Mouse (Mus musculus): ENCODE measurements at regions not wholly inside any gene's neighbourhood (a gene's known extent, or its start where the extent isn't known, plus 50 kb on each side); places are given as distances from the start of the nearest gene placed in this dataset.

DNA sequence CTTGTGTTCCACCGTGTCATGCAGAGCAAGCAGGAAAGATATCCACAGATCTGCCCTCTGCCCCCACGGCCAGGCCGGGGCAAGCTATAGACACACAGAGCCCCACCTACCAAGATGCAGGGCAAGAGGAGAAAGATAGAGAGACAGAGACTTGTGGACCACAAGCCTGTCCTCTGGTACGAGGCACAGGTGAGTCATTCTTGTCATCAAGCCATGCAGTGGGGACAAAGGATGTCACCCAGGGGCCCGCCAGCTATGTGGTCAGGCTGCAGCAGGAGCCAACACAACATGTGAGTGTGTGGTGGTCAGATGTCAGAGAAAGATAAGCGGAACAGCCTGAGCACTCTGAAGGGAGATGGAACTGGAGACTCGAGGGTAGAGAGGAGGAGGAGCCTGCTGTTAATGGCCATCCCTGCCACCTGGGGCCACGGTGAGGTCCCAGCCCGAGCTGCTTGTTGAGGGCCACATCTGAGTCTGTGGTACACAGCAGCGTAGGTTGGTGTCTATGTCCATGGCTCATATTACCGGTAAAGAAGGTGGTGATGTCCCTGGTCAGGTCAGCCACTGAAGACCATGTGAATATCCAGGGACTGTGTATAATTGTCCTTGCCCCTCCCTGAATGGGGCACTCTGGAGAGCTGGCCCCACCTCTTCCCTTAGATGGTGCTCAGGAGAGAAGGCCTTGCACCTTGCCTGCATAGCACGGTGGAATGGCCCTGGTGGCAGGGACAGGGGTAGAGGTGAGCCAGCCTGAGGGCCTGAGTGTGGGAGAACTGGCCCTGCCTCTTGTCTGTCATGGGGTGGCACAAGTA is 226.2 kb upstream of the Krr1 start:
- DNase-seq: no peak

DNA sequence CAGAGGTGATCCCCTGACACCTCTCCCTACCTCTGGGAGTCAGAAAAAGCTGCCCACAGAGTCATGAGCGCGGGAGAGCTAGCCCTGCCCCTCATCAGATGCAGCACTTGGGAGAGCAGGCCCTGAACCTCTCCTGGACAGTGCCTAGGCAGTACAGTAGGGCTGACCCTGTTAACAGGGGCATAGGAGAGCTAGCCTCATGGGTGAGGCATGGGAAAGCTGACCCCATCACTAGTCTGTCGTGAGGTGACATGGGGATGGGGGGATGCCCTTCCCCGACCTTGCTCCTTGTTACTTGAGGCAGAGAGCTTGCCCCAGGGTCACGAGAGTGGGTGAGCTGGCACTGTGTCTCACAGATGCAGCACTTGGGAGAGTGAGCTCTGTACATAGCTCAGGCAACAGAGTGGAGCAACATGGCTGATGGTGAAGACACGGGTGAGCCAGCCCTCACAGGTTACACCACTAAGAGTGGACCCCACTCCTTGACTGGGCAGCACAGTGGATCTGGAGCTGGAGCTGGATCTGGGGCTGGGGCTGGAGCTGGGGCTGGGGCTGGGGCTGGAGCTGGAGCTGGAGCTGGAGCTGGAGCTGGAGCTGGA is 225.5 kb upstream of the Krr1 start:
- DNase-seq: no peak

DNA sequence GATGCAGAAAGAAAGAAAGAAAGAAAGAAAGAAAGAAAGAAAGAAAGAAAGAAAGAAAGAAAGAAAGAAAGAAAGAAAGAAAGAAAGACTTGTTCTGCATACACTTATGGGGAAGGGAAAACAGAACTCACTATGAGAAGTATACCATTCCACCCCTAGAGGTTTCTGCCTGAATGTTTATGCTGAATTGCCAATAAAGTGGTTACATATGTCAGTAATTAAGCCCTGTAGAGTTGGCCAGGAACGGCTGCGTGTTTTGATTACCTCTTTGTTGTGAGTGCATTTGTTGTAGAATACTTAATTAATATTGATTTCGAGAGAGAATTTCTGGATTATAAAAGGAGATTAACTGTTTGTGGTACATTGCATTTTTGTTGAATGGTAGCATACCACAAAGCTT is 224.0 kb upstream of the Krr1 start:
- DNase-seq: no peak

DNA sequence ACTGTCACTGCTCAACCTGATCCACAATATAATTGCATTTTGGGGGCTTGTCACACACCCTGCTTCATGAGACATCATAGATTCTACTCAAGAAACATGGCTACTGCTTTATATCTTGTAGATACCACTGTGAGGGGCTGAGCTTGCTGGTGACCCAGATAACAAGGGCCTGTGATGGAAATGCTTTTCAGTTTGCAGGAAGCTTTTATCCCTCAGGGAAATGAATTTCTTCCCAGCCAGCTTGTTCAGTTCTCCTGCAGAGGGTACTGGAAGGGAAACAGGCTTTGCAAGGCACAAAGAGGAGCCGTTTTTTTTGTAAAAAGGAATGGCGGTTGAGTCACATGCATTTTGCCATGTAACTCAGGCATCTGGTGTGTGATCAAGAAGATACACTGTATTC is 218.8 kb upstream of the Krr1 start:
- no peak for DNase-seq

DNA sequence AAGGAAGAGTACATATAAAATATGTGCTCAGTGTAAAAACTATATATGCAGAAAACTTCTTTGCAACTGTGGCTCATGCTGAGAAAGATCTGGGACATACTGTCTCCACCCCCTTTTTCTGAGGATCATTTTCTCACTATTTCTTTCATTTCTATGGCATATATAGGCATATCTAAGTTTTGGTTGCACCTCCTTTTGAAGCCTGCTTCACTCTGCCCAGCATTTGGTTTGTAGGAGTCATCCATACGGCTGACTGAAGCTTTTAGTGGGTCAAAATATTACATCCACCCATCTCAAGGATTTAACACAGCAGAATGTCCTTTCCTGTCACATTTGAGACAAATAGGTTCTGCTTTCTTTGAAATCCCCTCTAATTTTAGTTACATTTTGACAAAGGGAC is 216.5 kb upstream of the Krr1 start:
- DNase-seq: no peak

DNA sequence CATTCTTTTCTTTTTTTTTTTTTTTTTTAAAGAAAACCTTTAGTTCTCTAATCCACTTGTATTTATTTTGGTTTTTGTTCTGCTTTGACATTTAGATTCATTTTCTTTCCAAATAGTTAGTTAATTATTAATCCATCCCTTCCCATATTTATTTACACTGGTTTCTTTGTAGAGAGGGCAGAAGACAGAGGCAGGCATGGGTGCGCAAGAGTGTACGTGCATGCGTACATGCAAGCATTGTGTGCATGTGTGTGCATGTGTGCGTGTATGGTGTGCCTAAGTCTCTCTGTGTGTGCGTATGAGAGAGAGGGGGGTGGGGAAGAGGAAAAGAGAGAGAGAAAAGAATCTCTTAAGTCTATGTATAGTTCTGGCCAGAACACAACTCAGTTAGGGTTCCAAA is 215.9 kb upstream of the Krr1 start:
- no peak for DNase-seq

DNA sequence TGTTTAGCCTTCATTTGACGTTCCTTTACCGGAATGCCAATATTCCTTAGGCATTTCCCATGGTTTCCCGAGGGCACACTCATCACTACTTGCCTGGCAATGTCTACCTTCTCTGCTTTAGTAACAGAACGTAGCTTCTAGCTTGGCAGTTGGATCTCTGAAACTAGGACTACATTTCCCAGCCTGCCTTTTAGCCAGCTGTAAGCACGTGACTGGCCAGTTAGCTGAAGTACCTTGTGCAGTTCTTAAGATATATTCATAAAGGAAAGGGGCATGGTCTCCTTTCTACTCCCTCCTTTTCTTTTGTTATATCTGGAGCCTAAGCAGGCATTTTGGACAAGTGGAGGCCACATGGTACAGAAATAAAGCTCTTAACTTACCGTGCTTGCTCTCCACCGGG is 214.8 kb upstream of the Krr1 start:
- no peak for DNase-seq

DNA sequence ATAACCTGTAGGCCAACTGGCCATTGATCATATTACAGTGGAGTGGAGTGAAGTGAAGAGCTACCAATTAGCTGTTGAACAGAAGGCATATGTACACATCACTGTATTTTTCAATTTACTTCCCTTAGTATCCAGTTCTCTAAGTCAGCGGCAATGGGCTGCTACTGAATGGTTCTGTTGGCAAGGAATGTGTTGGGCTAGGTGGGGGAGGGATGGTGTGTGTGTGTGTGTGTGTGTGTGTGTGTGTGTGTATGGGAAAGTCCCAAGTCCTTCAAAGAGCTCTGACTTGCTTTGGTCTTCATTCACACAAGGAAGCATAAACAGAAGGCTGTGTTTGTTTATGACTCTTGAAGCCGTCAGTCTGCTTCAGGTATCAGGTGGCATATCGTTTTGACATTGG is 213.0 kb upstream of the Krr1 start:
- DNase-seq: no peak

DNA sequence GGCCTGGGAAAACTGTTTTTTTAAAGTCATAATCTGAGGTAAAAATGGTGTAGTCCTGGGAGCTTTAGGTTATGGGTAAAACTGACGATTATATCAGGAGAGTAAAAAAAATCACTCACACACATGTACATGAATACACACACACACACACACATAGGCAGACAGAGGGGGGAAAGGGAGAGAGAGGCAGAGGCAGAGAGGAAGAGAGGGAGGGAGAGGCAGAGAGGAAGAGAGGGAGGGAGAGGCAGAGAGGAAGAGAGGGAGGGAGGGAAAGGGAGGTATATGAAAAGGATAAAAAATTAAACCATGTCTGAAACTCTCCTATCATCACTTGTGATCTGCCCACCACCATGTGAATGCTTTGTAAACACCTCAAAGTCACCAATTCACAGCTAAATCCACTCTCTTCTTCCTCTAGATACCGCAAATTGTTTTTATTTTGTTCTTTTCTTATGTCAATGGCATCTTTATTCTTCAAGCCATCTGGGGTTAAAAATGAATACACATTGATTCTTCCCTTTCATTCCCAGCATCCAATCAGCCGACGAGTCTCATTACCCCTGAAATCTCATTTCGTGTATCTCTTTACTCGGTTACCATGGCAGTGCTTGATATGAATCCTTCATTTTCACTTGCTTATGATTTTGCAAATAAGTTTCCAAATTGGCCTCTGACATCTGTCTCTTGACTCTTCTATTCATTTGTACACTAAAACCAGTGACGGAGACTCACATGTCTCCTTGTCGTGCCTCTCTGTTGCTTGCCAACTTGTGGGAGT is 209.5 kb upstream of the Krr1 start:
- DNase-seq: no peak

DNA sequence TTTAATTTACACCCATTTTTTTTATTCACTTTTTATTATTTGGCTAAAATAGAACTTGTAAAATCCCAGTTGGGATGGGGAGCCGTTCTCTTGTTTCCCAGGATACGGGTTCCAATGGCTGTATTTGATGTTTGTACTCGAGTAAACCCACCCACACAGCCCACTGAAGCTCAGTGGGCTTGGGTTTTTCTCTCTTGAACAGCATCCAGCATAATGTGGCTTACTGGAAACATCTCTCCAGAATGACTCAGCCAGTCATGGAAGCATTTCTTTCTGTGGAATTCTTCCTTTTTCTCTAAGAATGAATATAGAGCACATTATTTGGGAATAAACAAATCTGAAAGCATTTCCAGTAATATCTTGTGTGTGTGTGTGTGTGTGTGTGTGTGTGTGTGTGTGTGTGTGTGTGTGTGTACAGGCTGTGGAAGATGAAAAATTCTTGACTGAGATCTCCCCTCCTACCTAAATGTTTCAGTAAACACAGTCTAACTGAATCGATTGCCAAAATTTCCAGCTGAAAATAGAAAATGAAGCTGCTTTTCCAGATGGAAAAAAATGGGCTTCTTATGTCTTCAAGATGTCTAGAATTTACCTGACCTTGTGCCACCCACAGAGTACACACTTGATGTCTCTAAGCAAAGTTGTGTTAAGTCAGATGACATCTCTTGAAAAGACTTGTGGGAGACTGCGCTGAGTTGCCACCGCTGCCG is 205.3 kb upstream of the Krr1 start:
- no peak for DNase-seq

DNA sequence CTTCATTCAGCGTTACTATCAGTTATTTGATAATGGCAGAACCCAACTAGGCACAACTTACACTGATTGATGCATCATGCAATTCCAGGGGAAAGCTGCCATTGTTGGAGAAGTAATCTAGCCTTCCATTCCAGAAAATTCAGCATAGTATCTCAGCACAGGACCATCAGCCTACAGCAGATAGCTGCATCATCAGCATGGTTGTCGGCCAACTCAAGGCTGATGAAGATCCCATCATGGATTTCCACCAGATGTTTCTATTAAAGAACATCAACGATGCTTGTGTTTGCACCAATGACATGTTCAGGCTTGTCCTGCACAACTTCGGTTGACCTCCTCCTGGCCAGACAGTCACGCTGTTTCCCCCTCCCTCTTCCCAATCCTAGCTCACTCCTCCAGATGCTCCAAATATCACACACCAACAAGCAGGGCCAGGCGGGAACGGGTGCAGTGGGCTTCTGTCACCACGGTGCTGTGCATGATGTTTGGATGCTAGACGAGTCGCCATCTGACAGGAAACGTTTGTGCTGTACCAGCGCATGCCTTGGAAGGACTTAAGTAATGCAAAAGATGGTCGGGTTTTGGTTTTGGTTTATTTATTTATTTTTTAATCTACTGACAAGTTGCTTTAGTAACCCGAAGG is 204.5 kb upstream of the Krr1 start:
- no peak for DNase-seq

DNA sequence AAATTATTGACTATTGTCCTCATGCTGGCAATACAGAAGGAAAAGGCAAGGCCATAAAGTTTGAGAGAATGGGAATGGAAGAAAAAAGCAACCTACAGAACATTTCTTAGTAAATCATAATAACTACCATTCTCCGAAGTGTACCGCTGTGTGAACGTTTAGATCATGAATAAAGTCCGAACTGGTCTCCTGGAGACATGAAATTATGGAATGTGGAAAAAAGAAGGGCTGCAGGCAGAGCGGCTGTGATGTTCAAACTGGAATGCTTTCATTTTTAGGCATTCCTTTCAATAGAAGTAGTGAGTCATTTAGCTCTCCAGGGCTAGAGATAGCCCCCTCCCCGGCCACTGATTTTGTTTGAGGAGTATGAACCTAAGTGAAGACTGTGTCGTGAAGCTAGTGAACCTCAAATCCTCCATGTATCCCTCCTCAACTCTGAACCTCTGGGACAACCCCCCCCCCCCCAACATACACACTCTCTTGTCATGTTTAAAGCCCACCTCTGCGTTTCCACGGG is 202.9 kb upstream of the Krr1 start:
- no peak for DNase-seq

DNA sequence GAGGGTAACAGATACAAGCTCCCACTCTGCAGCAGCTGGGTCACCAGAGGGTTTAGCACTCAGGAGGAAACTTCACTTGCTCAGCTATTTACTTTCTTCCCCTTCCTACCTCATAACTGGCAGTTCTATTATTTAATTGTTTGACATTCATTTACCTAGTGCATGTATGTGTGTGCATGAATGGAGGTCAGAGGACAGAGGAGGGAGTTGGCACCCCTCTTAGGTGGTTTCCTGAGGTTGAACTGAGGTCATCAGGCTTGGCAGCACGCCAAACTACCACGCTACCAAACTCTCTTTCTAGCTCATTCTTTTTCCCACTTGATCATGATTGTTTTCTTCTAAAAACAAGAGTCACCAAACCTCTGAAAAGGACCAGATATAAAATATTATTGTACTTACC is 202.4 kb upstream of the Krr1 start:
- DNase-seq: no peak

DNA sequence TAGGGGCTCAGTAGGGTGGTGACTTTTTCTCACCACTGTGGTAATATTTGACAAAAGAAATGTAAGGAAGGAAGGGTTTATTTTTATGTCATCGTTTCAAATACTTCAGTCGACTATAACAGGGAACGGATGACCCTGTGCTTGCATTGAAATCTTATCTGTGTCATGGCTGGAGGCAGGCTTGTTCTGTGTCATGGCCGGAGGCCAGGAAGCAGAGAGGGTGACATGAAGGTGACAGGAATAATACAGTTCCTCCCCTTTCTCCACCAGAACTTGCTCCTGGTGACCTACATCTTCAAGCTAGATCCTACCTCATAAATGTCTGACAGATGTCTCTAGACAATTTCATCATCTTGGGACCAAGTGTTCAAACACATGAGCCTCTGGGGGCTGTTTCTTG is 201.5 kb upstream of the Krr1 start:
- no peak for DNase-seq

DNA sequence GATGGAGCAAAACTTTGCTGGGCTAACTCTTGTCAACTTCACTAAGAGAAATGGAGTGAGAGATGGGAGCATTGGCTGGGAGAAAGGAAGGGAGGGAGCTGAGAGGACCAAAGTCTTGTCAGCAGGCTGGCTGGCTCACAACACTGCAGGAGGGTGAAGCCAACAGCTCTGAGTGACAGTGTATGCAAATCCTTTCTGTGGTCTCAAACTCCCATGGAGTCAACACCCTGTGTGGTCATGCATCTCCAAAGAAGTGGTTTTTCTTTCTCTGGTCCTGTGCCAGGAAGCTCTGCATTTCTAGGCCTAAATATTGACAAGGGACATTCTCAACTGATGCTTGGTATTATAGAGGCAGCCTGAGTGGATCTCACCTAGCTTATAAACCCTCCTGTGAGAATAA is 194.9 kb upstream of the Krr1 start:
- no peak for DNase-seq

DNA sequence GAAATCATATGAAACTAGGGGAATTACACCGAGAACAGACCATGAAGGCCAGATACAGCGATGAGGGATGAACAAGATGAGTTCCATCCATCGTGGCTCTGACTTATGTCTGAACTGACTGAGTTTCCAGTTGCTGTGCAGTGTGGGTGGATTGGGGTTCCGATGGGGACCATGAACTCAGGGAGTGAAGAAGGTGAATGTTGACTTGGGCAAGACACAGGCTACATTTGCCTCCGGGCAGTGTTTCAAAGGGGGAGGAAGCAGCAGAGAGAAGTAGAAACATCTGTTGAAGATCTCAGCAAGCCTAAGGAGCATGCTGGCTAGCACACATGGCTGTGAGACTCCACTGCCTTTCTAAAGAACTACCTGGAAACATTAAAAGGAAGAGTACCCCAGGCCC is 194.4 kb upstream of the Krr1 start:
- DNase-seq: no peak

DNA sequence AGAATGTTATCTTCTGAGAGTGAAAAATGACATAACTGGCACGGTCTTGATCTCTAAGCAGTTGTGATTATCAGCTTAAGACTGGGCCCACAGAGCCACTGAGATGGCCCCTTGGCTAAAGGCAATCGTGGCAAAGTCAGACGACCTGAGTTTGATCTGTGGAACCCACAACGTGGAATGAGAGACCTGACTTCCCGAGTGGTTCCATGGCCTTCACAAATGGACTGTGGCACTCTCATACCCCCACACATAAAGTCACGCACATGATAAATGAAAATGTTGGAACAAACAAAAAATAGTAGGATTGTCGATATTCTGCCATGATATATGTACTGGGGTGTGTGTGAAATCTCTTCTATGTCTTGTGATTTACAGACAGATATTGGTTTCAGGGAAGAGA is 192.5 kb upstream of the Krr1 start:
- DNase-seq: no peak

DNA sequence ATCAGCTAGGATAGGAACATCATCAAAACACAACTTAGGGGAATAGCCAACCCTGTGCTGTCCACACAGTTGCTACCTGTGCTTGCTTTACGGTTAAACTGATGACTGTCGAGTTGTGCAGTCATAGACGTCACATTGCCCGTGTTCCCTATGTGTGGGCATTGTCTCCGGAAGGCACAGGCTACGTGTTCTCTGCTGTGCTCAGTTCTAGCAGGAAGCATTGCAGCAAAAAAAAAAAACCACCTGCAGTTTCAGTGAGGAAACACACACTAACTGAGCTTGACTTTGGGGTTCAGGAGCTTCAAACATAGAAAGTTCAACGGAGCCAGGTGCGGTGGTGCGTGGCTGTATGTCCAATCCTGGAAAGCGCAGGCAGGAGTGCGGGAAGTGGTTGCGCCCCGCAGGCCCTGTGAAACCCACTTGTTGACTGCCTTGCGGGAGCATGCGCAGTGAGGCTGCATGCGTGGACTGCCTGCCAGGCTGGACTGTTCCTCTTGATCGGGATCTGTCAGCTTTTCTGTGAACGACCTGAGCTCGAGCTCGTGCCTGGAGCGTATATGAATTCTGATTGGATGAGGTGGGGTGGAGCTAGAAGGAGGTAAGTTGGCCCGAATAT is 190.2 kb upstream of the Krr1 start:
- DNase-seq: peak; percentile 47 to 53

DNA sequence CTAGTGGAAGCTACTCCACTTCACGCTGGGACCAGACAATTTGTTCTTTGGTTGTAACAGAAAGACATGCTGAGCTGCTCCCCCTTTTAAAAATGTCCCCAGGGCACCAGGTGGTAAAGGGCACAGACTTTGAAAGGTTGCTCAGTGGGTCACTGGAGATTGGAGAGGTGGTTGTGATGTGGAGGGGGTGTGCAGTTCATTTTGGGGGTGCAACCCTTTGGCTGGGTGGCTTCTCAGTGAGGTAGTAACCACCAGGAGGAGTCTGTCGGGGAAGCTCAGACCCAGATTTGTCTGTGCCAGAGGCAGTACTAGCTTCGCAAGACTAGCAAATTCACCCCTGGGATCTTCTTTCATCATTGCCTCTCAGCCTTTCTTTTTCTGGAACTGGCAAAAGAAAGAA is 189.0 kb upstream of the Krr1 start:
- DNase-seq: no peak

DNA sequence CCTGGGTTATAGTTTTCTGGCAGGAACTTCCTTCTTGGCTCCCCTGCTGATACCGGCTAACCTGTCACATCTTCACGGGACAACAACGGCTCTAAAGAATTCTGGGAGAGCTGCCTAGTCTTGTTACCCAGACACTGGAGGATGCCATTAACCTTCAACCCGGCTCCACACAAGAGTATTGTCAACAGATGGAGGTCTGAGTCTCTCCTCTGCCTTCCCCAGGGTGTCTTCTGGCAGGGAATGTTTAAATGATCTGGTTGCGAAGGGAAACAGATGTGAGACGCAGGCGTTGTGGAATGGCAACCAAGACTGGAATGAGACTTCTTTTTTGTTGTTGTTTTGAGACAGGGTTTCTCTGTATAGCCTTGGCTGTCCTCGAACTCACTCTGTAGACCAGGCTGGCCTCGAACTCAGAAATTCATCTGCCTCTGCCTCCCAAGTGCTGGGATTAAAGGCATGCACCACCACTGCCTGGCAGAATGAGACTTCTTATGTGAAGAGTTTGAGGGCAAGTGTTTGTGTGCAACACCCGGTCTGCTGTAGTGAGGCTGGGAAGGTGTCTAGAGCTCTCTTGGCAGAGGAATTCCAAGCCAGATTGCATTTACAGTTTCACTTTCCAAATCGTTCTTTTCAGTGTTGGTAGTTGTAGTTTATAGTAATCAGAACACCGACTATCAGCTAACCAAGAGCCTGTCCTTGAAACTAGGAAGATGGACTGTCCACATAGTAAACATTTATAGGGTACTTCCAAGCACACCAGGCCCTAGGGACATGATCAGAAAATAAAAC is 188.2 kb upstream of the Krr1 start:
- no peak for DNase-seq

DNA sequence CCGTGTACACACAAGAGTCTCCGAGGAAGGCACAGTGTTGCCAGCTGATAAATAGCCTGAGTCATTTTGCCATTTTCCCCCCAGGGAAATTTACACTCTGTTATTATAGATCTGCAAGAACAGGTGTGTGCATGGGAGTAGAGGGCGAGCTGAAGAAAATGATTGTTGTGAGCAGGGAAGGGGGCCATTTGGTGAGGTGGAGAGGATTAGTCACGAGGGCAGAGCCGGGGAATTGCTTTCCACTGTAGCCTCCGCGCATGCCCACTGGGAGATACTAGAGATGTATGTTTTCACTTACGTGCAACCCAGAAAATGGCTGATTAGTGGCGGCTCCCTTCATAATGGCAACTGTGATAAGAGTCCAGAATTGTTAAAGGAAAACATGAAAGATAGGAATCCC is 185.3 kb upstream of the Krr1 start:
- DNase-seq: no peak

All from thymus, postnatal 36 days (tissue).